Mouse (Mus musculus): ENCODE data around the gene Fkbp8.
A peak's percentile ranks its signal among the peaks of the same experiment; 100 is the strongest.

Gene Fkbp8

GRCm38 (mm10) chr8:70528182-70528797 is 766 bp downstream of the Fkbp8 start:
- no peak for DNase-seq (ENCODE audit: low spot score)

DNA sequence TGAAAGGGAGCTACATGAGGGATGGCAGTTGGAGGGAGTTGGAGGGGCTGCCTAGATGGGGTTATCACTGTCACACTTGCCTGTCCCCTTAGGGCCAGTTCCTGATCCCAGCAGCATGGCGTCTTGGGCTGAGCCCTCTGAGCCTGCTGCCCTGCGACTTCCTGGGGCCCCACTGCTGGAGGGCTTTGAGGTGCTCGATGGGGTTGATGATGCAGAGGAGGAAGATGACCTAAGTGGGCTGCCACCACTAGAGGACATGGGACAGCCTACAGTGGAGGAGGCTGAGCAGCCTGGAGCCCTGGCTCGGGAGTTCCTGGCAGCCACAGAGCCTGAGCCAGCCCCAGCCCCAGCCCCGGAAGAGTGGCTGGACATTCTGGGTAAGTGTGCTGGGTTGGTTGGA is 1.8 kb downstream of the Fkbp8 start:
- no peak for DNase-seq (ENCODE audit: low spot score)

DNA sequence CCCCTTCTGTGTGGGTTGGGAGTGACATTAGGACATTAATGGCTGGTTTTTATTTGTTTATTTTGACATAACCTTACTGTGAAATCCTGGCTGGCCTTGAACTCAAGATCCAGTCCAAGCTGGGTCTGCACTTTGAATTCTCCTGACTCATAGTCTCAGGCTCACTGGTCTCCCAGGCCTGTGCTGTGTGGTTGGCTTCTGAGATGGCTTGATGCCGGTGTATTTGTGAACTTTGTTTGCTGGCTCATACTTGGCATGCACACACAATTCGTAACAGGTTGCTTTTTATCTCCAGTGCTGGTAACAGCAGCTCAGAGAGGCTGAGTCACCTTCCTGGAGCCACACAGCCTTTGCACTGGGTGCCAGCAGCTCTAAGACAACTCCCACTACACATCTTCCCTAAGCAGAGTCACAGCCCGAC is 2.2 kb downstream of the Fkbp8 start:
- no peak for DNase-seq (ENCODE audit: low spot score)

DNA sequence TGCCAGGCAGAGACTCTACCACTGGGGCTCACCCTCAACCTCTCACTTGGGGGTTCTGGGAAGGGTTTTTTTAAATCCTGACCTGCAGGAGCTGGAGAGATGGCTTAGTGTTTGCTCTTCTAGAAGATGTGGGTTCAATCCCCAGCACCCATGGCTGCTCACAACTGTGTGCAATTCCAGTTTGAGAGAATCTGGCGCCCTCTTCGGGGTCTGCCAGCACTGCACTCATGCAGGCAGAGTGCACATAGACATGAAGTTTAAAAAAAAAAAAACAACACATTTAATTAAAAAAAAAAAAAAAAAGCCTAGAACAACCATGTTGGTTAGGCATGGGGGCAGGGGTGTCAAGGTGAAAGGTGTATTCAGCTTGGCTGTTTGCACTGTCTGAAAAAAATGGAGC is 2.8 kb downstream of the Fkbp8 start:
- no peak for DNase-seq (ENCODE audit: low spot score)

GRCm38 (mm10) chr8:70534281-70534680 is 6.8 kb downstream of the Fkbp8 start:
- DNase-seq (ENCODE audit: low spot score): no peak

DNA sequence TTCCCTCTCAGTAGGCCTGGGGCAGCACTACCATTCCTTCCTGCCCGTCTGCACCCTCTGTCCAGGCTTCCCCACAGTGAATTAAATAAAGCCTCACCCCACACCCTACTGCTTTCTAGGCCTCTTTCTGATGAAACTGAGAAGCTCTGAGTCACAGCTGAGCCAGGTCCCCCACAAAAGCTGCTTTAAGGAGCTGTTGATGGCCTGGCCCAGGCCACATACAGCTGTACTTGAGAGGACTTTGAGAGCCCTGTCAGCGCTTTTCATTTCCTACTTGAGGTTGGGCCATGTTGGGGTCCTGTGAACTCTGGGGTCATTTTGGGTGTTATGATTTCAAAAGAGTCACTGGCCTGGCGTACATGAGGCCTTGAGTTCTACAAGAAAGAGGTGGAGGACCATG is 7.7 kb downstream of the Fkbp8 start:
- DNase-seq (ENCODE audit: low spot score): no peak

DNA sequence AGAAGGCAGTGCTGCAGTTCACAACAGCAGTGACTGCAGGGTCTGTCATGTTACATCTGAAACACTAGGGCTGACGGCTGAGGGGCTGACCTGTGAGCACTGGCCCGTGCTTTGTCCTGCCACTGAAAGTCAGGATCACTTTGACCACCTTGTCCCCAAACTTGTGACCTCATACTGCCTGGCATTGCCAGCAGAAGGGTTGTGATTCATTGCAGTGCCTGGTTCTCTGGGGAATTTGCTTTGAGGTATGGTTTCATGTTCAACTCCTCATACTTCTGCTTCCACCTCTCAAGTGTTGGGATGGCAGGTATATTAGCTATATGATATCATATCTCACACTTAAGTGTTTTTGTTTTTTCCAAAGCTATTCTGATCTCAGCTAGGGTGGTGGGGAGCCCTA is 8.2 kb downstream of the Fkbp8 start:
- DNase-seq (ENCODE audit: low spot score): no peak

DNA sequence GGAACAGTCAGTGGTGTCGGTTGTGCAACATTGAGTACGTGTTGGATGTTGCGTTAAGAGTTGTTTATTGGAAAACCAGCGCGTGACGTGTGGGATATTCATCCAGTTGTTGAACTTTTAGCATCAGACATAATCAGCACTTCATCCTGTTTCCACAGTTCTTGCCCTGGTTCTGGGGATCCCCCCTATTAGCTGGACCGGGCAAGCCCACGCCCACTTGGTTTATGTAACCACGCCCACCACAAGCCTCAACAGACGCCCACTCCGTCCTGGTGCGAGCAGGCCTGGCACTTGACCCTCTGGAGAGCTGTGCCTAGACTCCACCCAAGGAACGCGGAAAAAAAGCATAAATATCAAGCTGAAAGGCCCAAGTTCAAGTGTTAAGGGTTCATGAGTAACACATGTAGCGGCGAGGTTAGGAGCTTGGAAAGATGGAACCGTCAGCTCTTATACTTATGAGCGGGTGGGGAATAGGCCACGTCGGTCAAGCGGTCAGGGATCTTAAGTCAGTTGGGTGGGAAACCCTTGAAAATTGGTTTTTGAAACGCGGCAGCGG is 10.6 kb downstream of the Fkbp8 start:
- peak; percentile 66 for DNase-seq (ENCODE audit: low spot score)

DNA sequence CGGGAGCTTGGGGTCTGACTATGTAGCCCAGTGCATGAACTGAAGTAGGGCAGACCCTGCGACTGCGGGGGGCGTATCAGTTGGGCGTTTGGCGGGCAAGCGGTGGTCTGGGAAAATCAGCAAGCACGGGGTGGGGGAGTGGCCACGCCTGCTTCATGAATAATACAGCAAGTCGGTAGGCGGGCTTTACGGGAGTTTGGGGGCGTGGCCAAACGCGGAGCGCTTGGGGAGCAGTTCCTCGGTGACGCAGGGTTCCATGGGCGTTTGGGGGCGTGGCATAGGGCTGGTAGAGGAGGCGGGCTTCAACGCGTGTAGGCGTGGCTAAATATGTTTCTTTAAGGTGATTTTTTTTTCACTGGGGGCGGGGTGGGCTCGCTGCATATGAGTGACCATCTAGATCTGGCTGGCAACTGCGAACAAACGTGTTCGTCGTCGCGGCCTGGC is 11.1 kb downstream of the Fkbp8 start:
- DNase-seq (ENCODE audit: low spot score): peak; percentile 99

- peak; percentile 100 for DNase-seq (ENCODE audit: low spot score)
These were observed 11.7 kb downstream of the Fkbp8 start, which contains the start of gene Ell for GRCm38 (mm10) chr8:70539077-70539813. Gene Ell, plus strand, starts transcription at chr8:70539457.

DNA sequence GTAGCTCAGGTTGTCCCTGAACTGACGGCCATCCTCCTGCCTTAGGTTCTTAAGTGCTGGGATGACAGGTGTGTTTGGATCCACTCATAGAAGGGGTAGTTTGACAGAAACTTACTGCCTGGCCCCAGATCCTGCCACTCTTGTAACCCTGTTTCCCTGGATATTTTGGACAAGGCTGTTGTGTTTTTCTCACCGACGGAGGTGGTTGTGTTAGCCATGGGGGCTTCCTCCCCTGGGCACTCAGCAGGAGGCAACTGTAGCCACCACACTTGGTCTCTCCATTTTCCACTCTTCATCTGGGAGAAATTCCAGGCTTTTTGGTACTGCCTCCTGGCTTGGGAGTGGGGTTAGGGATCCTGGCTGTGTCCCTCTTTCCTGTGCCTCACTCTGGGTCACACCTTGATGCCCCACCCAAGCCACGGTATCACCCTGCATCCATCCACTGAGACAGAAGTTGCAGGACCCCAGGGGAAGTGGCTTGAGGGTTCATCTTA is 12.5 kb downstream of the Fkbp8 start:
- DNase-seq (ENCODE audit: low spot score): no peak

DNA sequence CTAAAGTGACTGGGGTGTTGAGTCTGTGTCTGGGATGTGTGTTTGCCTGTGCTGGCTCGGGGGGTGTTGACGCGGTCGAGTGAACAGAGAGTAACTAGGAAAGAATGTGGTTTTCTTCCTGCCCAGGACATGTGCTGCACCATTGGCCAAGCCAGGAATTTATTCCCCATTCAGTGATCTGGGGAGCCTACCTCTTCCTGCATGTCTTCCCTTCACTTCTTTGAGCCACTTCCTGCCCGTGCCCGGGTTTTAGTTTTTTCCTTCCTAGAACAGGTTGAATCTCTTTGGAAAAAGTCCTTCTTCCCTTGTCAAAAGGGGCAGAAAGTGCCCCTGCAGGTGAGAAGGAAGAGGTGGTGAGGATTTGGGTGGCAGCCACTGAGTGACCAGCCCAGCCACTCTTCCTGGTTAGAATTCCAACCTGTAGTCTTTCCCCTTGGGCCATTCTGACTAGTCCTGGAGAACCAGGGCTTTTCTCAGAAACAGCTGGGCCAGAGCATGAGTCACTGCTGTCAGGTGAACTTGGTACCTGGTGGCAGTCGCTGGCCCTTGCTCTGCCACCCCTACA is 13.1 kb downstream of the Fkbp8 start:
- DNase-seq (ENCODE audit: low spot score): no peak

GRCm38 (mm10) chr8:70541081-70541480 is 13.6 kb downstream of the Fkbp8 start:
- no peak for DNase-seq (ENCODE audit: low spot score)

DNA sequence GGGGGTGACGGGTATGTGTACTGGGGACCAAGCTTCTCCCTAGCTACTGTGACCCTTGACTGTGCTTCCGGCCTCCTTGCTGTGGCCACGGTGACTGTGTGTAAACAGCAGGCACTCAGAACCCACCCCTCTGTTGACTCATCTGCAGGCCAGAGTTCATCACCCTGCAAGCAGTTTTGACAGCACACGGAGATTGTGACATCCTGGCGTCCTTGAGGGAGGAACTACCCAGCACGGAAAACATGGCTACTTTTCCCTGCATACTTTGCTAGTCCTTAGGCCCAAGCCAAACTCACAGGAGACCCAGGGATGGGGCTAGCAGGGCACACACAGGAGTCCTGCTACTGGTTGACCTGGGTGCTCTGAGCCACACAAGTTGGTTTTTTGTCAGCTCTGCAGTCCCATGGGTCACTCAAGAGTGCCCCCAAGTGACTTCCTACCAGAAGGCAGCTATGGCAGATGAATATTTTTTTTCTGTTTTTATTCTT is 16.7 kb downstream of the Fkbp8 start:
- peak; percentile 45 for DNase-seq (ENCODE audit: low spot score)

- no peak for DNase-seq (ENCODE audit: low spot score)
These were observed 18.9 kb downstream of the Fkbp8 start for GRCm38 (mm10) chr8:70546412-70546811.

- DNase-seq (ENCODE audit: low spot score): no peak
These were observed 20.2 kb downstream of the Fkbp8 start for GRCm38 (mm10) chr8:70547762-70548161.

DNA sequence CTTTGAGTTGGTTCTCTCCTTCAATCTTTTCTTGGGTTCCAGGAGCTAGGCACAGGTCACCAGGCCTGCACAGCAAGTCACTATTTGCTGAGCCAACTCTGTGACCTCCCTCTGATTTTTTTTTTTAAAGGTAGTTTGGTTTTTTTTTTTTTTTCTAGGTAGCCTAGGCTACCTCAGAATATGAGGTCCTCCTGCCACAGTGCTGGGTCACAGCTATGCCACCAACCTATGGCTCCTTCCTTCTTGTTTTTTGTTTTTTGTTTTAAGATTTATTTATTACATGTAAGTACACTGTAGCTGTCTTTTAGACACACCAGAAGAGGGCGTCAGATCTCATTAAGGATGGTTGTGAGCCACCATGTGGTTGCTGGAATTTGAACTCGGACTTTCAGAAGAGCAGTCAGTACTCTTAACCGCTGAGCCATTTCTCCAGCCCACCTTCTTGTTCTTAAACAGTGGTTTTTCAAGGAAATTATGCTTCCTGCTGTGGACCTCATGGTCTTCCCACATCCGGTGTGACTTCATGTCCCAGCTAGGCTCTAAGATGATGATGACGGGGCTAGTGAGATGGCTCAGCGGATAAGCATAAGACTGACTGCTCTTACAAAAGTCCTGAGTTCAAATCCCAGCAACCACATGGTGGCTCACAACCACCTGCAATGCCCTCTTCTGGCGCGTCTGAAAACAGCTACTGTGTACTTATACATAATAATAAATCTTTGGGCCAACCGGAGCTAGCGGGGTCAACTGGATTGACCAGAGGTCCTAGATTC is 22.1 kb downstream of the Fkbp8 start:
- DNase-seq (ENCODE audit: low spot score): no peak

- no peak for DNase-seq (ENCODE audit: low spot score)
These were observed 24.1 kb downstream of the Fkbp8 start for GRCm38 (mm10) chr8:70551558-70552161.

DNA sequence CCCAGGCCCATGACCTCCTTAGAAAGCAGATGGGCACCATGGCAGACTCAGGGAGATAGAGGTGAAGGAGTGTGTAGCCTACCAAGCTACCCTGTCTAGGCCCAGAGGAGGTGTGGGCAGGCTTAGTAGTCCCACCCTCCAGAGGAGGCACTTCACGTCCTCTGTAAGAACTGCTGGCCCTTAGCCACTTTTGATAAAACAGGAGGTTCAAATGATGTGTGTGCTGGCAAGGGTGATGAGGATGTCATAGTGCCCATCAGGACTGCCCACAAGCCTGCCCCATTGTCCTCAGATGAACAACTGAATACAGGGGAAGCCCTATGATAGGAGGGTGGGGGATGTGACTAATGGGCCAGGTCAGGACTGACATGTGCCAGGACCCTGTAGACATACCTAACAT is 25.3 kb downstream of the Fkbp8 start:
- no peak for DNase-seq (ENCODE audit: low spot score)

- DNase-seq (ENCODE audit: low spot score): peak; percentile 58
These were observed 26.2 kb downstream of the Fkbp8 start for GRCm38 (mm10) chr8:70553740-70554139.

GRCm38 (mm10) chr8:70555079-70555747 is 27.7 kb downstream of the Fkbp8 start:
- no peak for DNase-seq (ENCODE audit: low spot score)
